Mouse (Mus musculus) cerebellum, adult 2 months (tissue): ENCODE measurements around the gene Alpl.

ENCODE experiments used
- CTCF ChIP-seq: fragments of 200-500 bp; IDR thresholded peaks from 2 replicates; pipeline ENCODE4 v1.5.1; 2011; ENCODE audit warnings: low read depth, mild to moderate bottlenecking, control low read depth, low read length, moderate library complexity, borderline replicate concordance; ENCODE audit not compliant: insufficient read depth
- POLR2A ChIP-seq: fragments of 200-500 bp; IDR thresholded peaks from 2 replicates; pipeline ENCODE4 v1.6.1; 2011; ENCODE audit warnings: low read length, control low read depth, borderline replicate concordance; ENCODE audit not compliant: insufficient read depth

DNA sequence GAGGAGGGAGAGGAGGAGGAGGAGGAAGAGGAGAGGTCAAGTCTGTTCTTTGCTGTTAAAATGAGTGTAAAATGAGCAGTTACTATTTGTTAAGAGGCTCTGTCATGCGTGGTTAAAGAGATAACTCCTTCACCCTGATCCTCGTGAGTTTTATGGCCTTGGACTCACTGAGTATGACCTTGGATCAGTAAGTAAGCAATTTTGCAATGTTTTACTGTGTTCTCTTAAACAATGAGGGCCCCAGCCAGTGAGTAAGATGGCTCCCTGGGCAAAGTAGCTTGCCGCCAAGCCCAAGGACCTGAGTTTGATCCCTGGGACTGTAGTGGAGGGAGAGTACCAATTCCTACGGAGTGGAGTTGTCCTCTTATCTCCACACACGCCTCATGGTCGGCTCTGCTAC, 95.2 kb downstream of the Alpl start:
- no peak for TF ChIP-seq CTCF
- TF ChIP-seq POLR2A: no peak
